Comparison of ENCODE assay signal across 9 mouse cellular contexts in the genomic region with DNA sequence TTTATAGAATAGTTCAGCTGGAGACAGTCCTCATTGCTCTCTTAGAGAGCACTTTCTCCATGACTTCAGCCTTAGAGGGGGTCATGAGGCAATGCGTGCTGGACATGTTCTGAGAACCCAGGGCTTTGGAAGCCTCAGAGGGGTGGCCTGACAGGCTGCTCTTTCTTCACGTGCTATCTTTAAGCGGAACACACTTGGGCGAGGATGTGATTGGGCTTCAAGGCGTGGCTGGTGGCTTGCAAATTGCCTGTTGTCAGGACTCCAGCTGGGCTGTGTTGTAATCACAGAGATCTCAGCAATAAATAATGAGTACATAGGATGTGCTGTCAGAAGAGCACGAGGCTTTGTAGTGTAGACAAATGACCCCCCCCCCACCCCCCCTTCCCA.
DNase-seq lines count a peak whose midpoint lies in the region; ATAC-seq lines count a peak whose summit lies in the region.
"Had no signal": no experiment of that assay in that cellular context is flagged by ENCODE, and none has a peak within 500 bp of the region (broad histone marks: within the 10 kb centered on the region; RNA-seq: fewer than 3 reads in every experiment).

No protein-coding gene starts in this region.

- no peak overlapping the region for H3K4me2 ChIP-seq in forebrain, embryonic 16.5 days (ENCODE audit: low read length)
- no peak overlapping the region for H3K4me2 ChIP-seq in forebrain, embryonic 12.5 days
- H3K4me2 ChIP-seq in kidney, embryonic 14.5 days (replicated peaks; ENCODE audit: low read depth, low read length), result no peak overlapping the region

- 40% methylated on average over 6 of the region's 6 CpGs for WGBS in forebrain, embryonic 16.5 days
- 68% methylated on average over 6 of the region's 6 CpGs for WGBS in forebrain, embryonic 12.5 days
- WGBS in kidney, embryonic 14.5 days, result 31% methylated on average over 6 of the region's 6 CpGs

- DNase-seq in kidney, postnatal 4 days, result peak; percentile 36 to 64
- DNase-seq in lung, adult 18-20 months, result peak; percentile 70 to 74
- peak; percentile 76 for DNase-seq in skeletal muscle tissue, adult 2 months (ENCODE audit: low read depth, low spot score)
- no peak for DNase-seq in left cerebral cortex, postnatal 25 days (ENCODE audit: low spot score in 2 of 2)
- DNase-seq in cerebellum, adult 9-11 months, result no peak
- DNase-seq: right cerebral cortex, postnatal 14 days had no signal

- ATAC-seq in forebrain, embryonic 16.5 days, result peak; percentile 43
- ATAC-seq in forebrain, embryonic 12.5 days (ENCODE audit: low FRiP score), result no peak
- no peak for ATAC-seq in kidney, embryonic 14.5 days (ENCODE audit: low FRiP score, low TSS enrichment)

- H3K4me1 ChIP-seq in forebrain, embryonic 16.5 days (replicated peaks; ENCODE audit: control insufficient read depth, insufficient read depth, low read length), result peaks cover 8% of the 10 kb centered on the region
- no peaks in the 10 kb centered on the region for H3K4me1 ChIP-seq in forebrain, embryonic 12.5 days
- peaks cover 8% of the 10 kb centered on the region for H3K4me1 ChIP-seq in kidney, embryonic 14.5 days (ENCODE audit: control insufficient read depth, insufficient read depth, low read length)

- H3K36me3 ChIP-seq in forebrain, embryonic 16.5 days (ENCODE audit: control insufficient read depth, insufficient read depth), result no peaks in the 10 kb centered on the region
- H3K36me3 ChIP-seq in forebrain, embryonic 12.5 days (replicated peaks), result no peaks in the 10 kb centered on the region
- no peaks in the 10 kb centered on the region for H3K36me3 ChIP-seq in kidney, embryonic 14.5 days (ENCODE audit: control insufficient read depth, insufficient read depth, low read length)

- no peak overlapping the region for H3K4me3 ChIP-seq in forebrain, embryonic 16.5 days (replicated peaks; ENCODE audit: low read length)
- H3K4me3 ChIP-seq in forebrain, embryonic 12.5 days (replicated peaks), result no peak overlapping the region
- H3K4me3 ChIP-seq in kidney, embryonic 14.5 days (ENCODE audit: low read length), result no peak overlapping the region

- no peak overlapping the region for H3K27ac ChIP-seq in forebrain, embryonic 16.5 days (ENCODE audit: low read length)
- H3K27ac ChIP-seq in forebrain, embryonic 12.5 days, result no peak overlapping the region
- no peak overlapping the region for H3K27ac ChIP-seq in kidney, embryonic 14.5 days (ENCODE audit: low read depth, low read length)

- no peak overlapping the region for H3K9ac ChIP-seq in forebrain, embryonic 16.5 days (replicated peaks; ENCODE audit: low read depth, low read length)
- H3K9ac ChIP-seq in forebrain, embryonic 12.5 days, result no peak overlapping the region
- no peak overlapping the region for H3K9ac ChIP-seq in kidney, embryonic 14.5 days (ENCODE audit: low read depth, low read length)

- no peaks in the 10 kb centered on the region for H3K9me3 ChIP-seq in forebrain, embryonic 16.5 days (ENCODE audit: control insufficient read depth, low read length)
- H3K9me3 ChIP-seq in forebrain, embryonic 12.5 days, result no peaks in the 10 kb centered on the region
- no peaks in the 10 kb centered on the region for H3K9me3 ChIP-seq in kidney, embryonic 14.5 days (ENCODE audit: control insufficient read depth, low read length)

- intact Hi-C loops in left cerebral cortex, postnatal 25 days (cut with DNase I), result no loop called here

- no peaks in the 10 kb centered on the region for H3K27me3 ChIP-seq in forebrain, embryonic 16.5 days (replicated peaks; ENCODE audit: control insufficient read depth, insufficient read depth, low read length)
- no peaks in the 10 kb centered on the region for H3K27me3 ChIP-seq in forebrain, embryonic 12.5 days
- H3K27me3 ChIP-seq in kidney, embryonic 14.5 days (ENCODE audit: control insufficient read depth, insufficient read depth, low read length), result no peaks in the 10 kb centered on the region; the same call in 1 of the 2 replicates

Comparison
In these comparisons a context has a peak if more than half of its experiments do, and no peak if none do; other contexts are left out.
1. DNase-seq: peak in kidney, postnatal 4 days (2 of 2), lung, adult 18-20 months (2 of 2) and skeletal muscle tissue, adult 2 months (single experiment); none in left cerebral cortex, postnatal 25 days (0 of 2) and cerebellum, adult 9-11 months (single experiment).